Mouse (Mus musculus) stomach, postnatal 0 days (tissue): ENCODE measurements around the gene Ssna1. TPM values are rescaled to one million over a fixed set of nuclear protein-coding genes. Genes with fewer than 3 reads are reported as not detected.
A peak's percentile ranks its signal among the peaks of the same experiment; 100 is the strongest.

Source experiments
- ATAC-seq: fragments of 200-750 bp; cut with Nextera tagmentation; 2 replicates; pipeline ENCODE4 v1.8.0; 2017; ENCODE audit not compliant: low FRiP score, low TSS enrichment
- DNase-seq: peaks from one replicate; pipeline ENCODE4 v3.0.0-alpha.2; 2016; ENCODE audit warnings: low spot score
- H3K27ac ChIP-seq: fragments of 300-500 bp; sonication (generic); replicated peaks from 2 replicates; pipeline ENCODE4 v1.5.1; 2014; ENCODE audit warnings: mild to moderate bottlenecking, control low read depth
- H3K27me3 ChIP-seq: fragments of 300-500 bp; sonication (generic); 2 replicates; pipeline ENCODE4 v1.6.1; 2014; ENCODE audit warnings: low read length; ENCODE audit not compliant: control insufficient read depth, insufficient read depth
- H3K36me3 ChIP-seq: fragments of 300-500 bp; sonication (generic); 2 replicates; pipeline ENCODE4 v1.6.1; 2014; ENCODE audit warnings: low read length, mixed read lengths; ENCODE audit not compliant: control insufficient read depth, insufficient read depth
- H3K4me1 ChIP-seq: fragments of 300-500 bp; sonication (generic); replicated peaks from 2 replicates; pipeline ENCODE4 v1.6.1; 2014; ENCODE audit warnings: antibody characterized with exemption; ENCODE audit not compliant: control insufficient read depth, insufficient read depth
- H3K4me2 ChIP-seq: fragments of 300-500 bp; sonication (generic); replicated peaks from 2 replicates; pipeline ENCODE4 v1.6.1; 2014; ENCODE audit warnings: low read depth, mild to moderate bottlenecking, control low read depth, moderate library complexity
- H3K4me3 ChIP-seq: fragments of 300-500 bp; sonication (generic); 2 replicates; pipeline ENCODE4 v1.5.1; 2014; ENCODE audit warnings: low read depth, low read length, control low read depth
- H3K9ac ChIP-seq: fragments of 300-500 bp; sonication (generic); 2 replicates; pipeline ENCODE4 v1.6.1; 2014; ENCODE audit warnings: mild to moderate bottlenecking, low read length, control low read depth, mixed read lengths
- H3K9me3 ChIP-seq: fragments of 300-500 bp; sonication (generic); 2 replicates; pipeline ENCODE4 v1.6.1; 2016; ENCODE audit warnings: low read length; ENCODE audit not compliant: control insufficient read depth
- CTCF ChIP-seq: IDR thresholded peaks from 2 replicates; pipeline ENCODE4 v1.5.1; 2016; ENCODE audit warnings: antibody characterized with exemption, low read depth, mild to moderate bottlenecking, moderate library complexity
- EP300 ChIP-seq: optimal IDR thresholded peaks from 2 replicates; pipeline ENCODE3; 2016; ENCODE audit warnings: antibody characterized with exemption
- WGBS: fragments of 180-500 bp; shearing (Covaris S2); extraction: QIAGEN DNeasy Blood & Tissue Kit; methylation state at CpG from one replicate; pipeline ENCODE4 v1.1.7; 2014; 5-methylcytosine and 5-hydroxymethylcytosine counted together
- polyA plus RNA-seq: library from polyadenylated mRNA; unstranded; fragments of >200 nt; fragmentation: Nextera tagmentation; extraction: Ambion mirVana; gene quantifications from 2 replicates; pipeline ENCODE4 v1.2.1, GENCODE M21; 2015

Ssna1 gene
- polyA plus RNA-seq, 1 experiment from 2014 or later, result 162 TPM

GRCm38 (mm10) chr2:25287927-25288649, 15.8 kb upstream of the Ssna1 start, which contains the start of gene Tmem210:
Tmem210 (plus strand) TSS chr2:25288145.
- ATAC-seq (no peak), DNase-seq (no peak)
- Histone ChIP-seq H3K9ac (no peak within 1 kb of the TSS), H3K36me3 (peaks cover 13% of the 10 kb centered on the region), H3K9me3 (no peaks in the 10 kb centered on the region), H3K4me1 (peaks cover 8% of the 10 kb centered on the region; the same call in 1 of the 2 replicates), H3K27me3 (peaks cover 8% of the 10 kb centered on the region; the same call in 1 of the 2 replicates), H3K27ac (peak within 1 kb of the TSS; percentile 94), H3K4me2 (0 out of 2 replicates have a peak within 1 kb of the TSS, but pooled peaks have one; percentile 8), H3K4me3 (no peak within 1 kb of the TSS)
- 69% methylated on average over 6 of the region's 6 CpGs for WGBS
- TF ChIP-seq CTCF (no peak), EP300 (no peak)

GRCm38 (mm10) chr2:25286837-25287636, 14.8 kb upstream of the Ssna1 start:
- TF ChIP-seq CTCF (no peak), EP300 (peak; percentile 94)
- peak; percentile 89 for DNase-seq
- H3K4me3 ChIP-seq, result no peak overlapping the region
- H3K4me1 ChIP-seq, result peaks cover 8% of the 10 kb centered on the region; the same call in 1 of the 2 replicates
- H3K9me3 ChIP-seq, result no peaks in the 10 kb centered on the region
- H3K9ac ChIP-seq, result no peak overlapping the region
- ATAC-seq, result peak; percentile 82
- 31% methylated on average over 7 of the region's 7 CpGs for WGBS
- H3K36me3 ChIP-seq, result peaks cover 17% of the 10 kb centered on the region
- H3K27ac ChIP-seq, result peak overlapping the region; percentile 94
- 0 out of 2 replicates have a peak overlapping the region, but pooled peaks have one; percentile 8 for H3K4me2 ChIP-seq
- peaks cover 8% of the 10 kb centered on the region; the same call in 1 of the 2 replicates for H3K27me3 ChIP-seq

GRCm38 (mm10) chr2:25286314-25286713, 14.1 kb upstream of the Ssna1 start:
- Histone ChIP-seq H3K27ac (peak overlapping the region; percentile 94), H3K4me2 (no peak overlapping the region), H3K4me1 (peaks cover 8% of the 10 kb centered on the region; the same call in 1 of the 2 replicates), H3K9me3 (no peaks in the 10 kb centered on the region), H3K36me3 (peaks cover 17% of the 10 kb centered on the region), H3K27me3 (peaks cover 2% of the 10 kb centered on the region; the same call in 1 of the 2 replicates), H3K4me3 (no peak overlapping the region), H3K9ac (no peak overlapping the region)
- TF ChIP-seq EP300, result no peak
- TF ChIP-seq CTCF, result no peak
- whole genome bisulfite sequencing, result 33% methylated on average over 1 of the region's 1 CpGs
- DNase-seq (peak; percentile 64), ATAC-seq (peak; percentile 33)

GRCm38 (mm10) chr2:25285551-25285950, 13.3 kb upstream of the Ssna1 start:
- Histone ChIP-seq H3K36me3 (peaks cover 23% of the 10 kb centered on the region), H3K27me3 (0 out of 2 replicates have a peak, but pooled peaks cover 2% of the 10 kb centered on the region), H3K4me2 (no peak overlapping the region), H3K4me1 (peaks cover 8% of the 10 kb centered on the region; the same call in 1 of the 2 replicates), H3K4me3 (no peak overlapping the region), H3K9me3 (no peaks in the 10 kb centered on the region), H3K9ac (no peak overlapping the region), H3K27ac (peak overlapping the region; percentile 94)
- DNase-seq (no peak), ATAC-seq (no peak)
- 63% methylated on average over 2 of the region's 2 CpGs for WGBS
- TF ChIP-seq CTCF (no peak), EP300 (no peak)

GRCm38 (mm10) chr2:25278928-25279882, 7.0 kb upstream of the Ssna1 start:
- no peak for TF ChIP-seq EP300
- TF ChIP-seq CTCF, result peak; percentile 96
- peaks cover 51% of the 10 kb centered on the region for H3K36me3 ChIP-seq

More at GRCm38 (mm10) chr2:25278928-25279882, 7.0 kb upstream of the Ssna1 start:
- Histone ChIP-seq H3K27ac (no peak overlapping the region), H3K9me3 (no peaks in the 10 kb centered on the region), H3K4me1 (no peaks in the 10 kb centered on the region), H3K27me3 (no peaks in the 10 kb centered on the region), H3K4me2 (no peak overlapping the region), H3K4me3 (no peak overlapping the region), H3K9ac (no peak overlapping the region)
- peak; percentile 72 for ATAC-seq
- DNase-seq, result peak; percentile 93
- 61% methylated on average over 13 of the region's 13 CpGs for whole genome bisulfite sequencing
